Mouse (Mus musculus) kidney, adult 10 weeks (tissue): ENCODE measurements around the gene Zfp598. TPM values are rescaled to one million over a fixed set of nuclear protein-coding genes. Genes with fewer than 3 reads are reported as not detected.

Experiments used
- polyA plus RNA-seq: library from polyadenylated mRNA; stranded (reverse); fragments of 350-450 nt; fragmentation: Illumina TruSeq; extraction: RNeasy Lipid Tissue Mini Kit (QIAGEN cat#74804); gene quantifications from one replicate; pipeline ENCODE4 v1.2.3, GENCODE M21; 2014; ENCODE audit warnings: low read depth, low replicate concordance

The Zfp598 gene
- polyA plus RNA-seq: 1.0 TPM

DNA sequence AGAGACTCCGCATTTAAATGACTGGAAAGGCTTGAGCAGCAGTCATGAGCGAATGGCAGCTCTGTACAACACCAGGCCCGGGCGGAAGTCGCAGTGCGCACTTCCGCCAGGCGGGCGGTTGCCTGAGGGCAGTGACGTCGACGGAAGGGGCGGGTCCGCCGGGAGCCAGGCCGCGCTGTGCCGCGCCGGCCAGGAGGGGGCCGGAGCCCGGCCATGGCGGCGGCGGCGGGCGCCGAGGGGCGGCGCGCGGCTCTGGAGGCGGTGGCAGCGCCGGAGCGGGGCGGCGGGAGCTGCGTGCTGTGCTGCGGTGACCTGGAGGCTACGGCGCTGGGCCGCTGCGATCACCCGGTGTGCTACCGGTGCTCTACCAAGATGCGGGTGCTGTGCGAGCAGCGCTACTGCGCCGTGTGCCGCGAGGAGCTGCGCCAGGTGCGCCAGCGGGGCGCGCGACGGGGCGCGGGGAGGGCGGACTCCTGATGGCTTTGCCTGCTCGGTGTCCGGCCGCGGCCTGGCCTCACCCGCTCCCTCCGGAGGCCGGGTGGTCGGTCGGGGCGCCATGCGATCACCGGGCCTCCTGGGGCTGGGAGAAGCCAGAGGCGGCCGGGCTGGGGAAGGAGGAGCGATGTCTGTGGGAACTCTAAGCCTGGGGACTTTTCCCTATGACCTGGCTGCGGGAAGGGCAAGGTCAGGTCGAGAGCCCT is at the start of gene Zfp598:
Gene Zfp598 (plus strand): TSS at position 143 of the 701 bp plus-strand sequence.

GRCm38 (mm10) chr17:24632167-24632812 is 37.2 kb upstream of the Zfp598 start, which contains the start of the genes Tsc2 and Nthl1:
Tsc2 (minus strand) TSS chr17:24632630.
Nthl1 (plus strand) TSS chr17:24632680.

GRCm38 (mm10) chr17:24650070-24650616 is 19.3 kb upstream of the Zfp598 start, which contains the start of gene Slc9a3r2:
Slc9a3r2 (minus strand) TSS chr17:24650327.

GRCm38 (mm10) chr17:24658017-24658758 is 11.3 kb upstream of the Zfp598 start, which contains the start of gene Npw:
Npw (minus strand) TSS chr17:24658457.

DNA sequence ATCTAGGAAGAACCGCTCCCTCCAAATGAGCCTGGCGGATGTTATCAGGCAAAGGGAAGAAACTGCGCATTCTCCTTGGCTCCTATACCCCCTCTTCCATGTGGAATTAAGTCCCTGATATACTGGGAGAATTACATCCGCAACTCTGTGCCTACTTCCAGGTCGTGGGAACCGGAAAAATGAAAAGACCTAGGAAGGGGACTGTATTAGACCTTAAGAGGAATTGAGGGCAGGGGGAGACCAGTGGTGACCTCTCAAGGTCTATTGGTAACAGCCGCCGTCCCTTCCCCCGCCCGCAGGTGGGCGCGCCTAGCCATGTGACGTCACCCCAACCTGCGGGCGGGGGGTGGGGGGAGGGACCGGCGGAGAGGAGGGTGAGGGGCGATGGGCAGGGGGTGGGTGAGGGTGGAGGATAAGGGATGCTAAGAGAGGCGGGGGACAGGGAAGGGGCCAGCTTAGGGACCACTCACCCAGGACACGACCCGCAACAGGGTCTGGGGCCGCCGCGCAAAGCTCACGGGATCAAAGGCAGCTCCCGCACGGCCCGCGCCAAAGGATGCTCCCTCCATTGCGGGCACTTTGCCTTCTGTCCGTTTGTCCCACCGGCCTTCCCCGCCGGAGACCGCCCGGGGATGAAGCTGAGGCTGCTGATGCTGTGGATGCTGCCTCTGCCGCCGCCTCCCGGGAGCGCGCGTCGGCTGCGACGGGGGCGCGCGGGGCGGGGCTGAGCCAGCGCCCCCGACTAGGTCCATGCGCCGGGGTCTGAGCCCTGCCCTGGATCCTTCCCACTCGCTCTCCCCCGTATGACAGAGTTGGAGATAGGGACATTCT is 20.0 kb downstream of the Zfp598 start, which contains the start of gene Syngr3:
Gene Syngr3 (minus strand): TSS at position 705 of the 831 bp plus-strand sequence.

GRCm38 (mm10) chr17:24696011-24696697 is 26.7 kb downstream of the Zfp598 start, which contains the start of the genes Gfer and Noxo1:
Gfer (minus strand) TSS chr17:24696156.
Noxo1 (plus strand) TSS chr17:24696234.

DNA sequence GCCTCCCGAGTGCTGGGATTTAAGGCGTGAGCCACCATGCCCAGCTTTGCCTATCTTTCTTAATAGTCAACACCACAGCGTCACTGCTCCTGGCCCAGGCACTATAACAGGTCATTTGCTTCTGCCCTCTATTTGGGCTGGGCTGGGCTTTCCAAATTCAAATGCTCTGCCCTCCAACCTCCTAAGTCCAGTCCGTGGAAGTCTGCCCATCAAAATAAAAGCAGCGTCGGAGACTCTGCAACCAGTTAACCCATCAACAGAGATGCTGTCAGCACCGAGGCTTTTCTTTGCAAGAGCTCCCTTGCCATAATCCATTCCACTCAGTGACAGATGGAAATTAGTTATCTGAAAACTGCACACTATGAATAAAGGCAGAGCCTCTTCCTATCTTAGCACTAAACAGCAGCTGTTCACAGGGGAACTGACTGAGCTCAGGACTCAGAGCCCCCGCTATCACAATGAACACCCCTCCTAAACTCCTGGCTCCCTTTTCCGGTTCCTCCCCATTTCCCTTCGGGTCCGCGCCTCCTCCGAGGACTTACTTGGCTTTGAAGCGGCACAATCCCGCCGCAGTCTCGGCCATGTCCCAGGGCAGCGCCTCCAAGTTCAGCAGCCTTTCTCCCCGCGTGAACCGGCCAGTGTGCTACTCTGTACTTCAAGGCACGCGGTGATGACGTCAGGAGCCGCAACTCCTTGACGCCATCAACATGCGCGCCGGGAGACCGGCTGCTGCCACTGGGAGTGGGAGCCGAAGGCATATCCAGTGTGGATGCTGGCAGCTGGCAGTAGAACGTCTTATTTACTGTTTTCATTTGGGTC is 37.7 kb downstream of the Zfp598 start, which contains the start of gene Tbl3:
Gene Tbl3 (minus strand): TSS at position 679 of the 819 bp plus-strand sequence.

GRCm38 (mm10) chr17:24717943-24718342 is 48.5 kb downstream of the Zfp598 start, which contains the start of the genes Rnf151 and Rps2:
Rnf151 (minus strand) TSS chr17:24718063.
Rps2 (plus strand) TSS chr17:24718116.

DNA sequence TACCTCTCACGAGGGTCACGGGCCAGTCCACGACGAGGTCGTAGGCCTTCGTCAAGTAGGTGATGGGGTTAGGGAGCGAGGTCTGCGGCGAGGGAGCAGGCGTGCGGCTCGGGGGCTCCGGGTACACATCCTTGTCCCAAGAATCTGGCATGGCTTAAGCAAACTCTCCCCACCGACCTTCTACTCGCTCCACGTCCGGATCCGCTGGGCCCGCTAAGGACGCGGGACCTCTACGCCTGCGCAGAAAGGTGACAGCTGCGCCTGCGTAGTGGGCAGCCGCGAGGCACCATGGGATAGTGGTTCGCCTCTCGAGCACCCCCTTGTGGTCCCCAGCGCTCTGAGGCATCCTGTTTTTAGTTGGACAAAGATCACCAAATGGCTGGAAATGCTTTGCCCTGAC is 54.7 kb downstream of the Zfp598 start, which contains the start of gene Ndufb10:
Gene Ndufb10 (minus strand): TSS at position 295 of the 400 bp plus-strand sequence.

GRCm38 (mm10) chr17:24727618-24728017 is 58.1 kb downstream of the Zfp598 start, which contains the start of gene Rpl3l:
Rpl3l (plus strand) TSS chr17:24727820.

Other genes with a start within 250 kb of the Zfp598 start
- gene Eci1, start 243.0 kb upstream of the Zfp598 start, polyA plus RNA-seq: 43.3 TPM
- 0.57 TPM for gene Dnase1l2, start 226.6 kb upstream of the Zfp598 start, polyA plus RNA-seq
- gene E4f1, start 199.4 kb upstream of the Zfp598 start, polyA plus RNA-seq: 0.40 TPM
- gene Pgp, start 199.3 kb upstream of the Zfp598 start, polyA plus RNA-seq: 14.7 TPM
- gene Bricd5, start 195.8 kb upstream of the Zfp598 start, polyA plus RNA-seq: not detected
- 2.4 TPM for gene Mlst8, start 190.6 kb upstream of the Zfp598 start, polyA plus RNA-seq
- not detected for gene Caskin1, start 181.1 kb upstream of the Zfp598 start, polyA plus RNA-seq
- 1.9 TPM for gene Traf7, start 141.7 kb upstream of the Zfp598 start, polyA plus RNA-seq
- gene Rab26, start 135.5 kb upstream of the Zfp598 start, polyA plus RNA-seq: not detected
- 4.7 TPM for gene Pkd1, start 119.9 kb upstream of the Zfp598 start, polyA plus RNA-seq
- 11.8 TPM for gene Tsc2, start 37.1 kb upstream of the Zfp598 start, polyA plus RNA-seq
- gene Nthl1, start 37.0 kb upstream of the Zfp598 start, polyA plus RNA-seq: 0.28 TPM
- 11.1 TPM for gene Slc9a3r2, start 19.4 kb upstream of the Zfp598 start, polyA plus RNA-seq
- gene Npw, start 11.2 kb upstream of the Zfp598 start, polyA plus RNA-seq: not detected
- gene Syngr3, start 20.3 kb downstream of the Zfp598 start, polyA plus RNA-seq: 0.32 TPM
- gene Gfer, start 26.5 kb downstream of the Zfp598 start, polyA plus RNA-seq: 9.9 TPM
- gene Noxo1, start 26.5 kb downstream of the Zfp598 start, polyA plus RNA-seq: 1.4 TPM
- not detected for gene Tbl3, start 38.0 kb downstream of the Zfp598 start, polyA plus RNA-seq
- not detected for gene Rnf151, start 48.4 kb downstream of the Zfp598 start, polyA plus RNA-seq
- gene Rps2, start 48.4 kb downstream of the Zfp598 start, polyA plus RNA-seq: 425 TPM
- 205 TPM for gene Ndufb10, start 54.8 kb downstream of the Zfp598 start, polyA plus RNA-seq
- not detected for gene Rpl3l, start 58.1 kb downstream of the Zfp598 start, polyA plus RNA-seq
- gene Msrb1, start 67.0 kb downstream of the Zfp598 start, polyA plus RNA-seq: 5.7 TPM
- not detected for gene Hs3st6, start 83.3 kb downstream of the Zfp598 start, polyA plus RNA-seq
- gene Meiob, start 134.6 kb downstream of the Zfp598 start, polyA plus RNA-seq: 0.44 TPM
- gene Hagh, start 170.5 kb downstream of the Zfp598 start, polyA plus RNA-seq: 52.5 TPM
- gene Fahd1, start 180.7 kb downstream of the Zfp598 start, polyA plus RNA-seq: 332 TPM
- 0.77 TPM for gene Igfals, start 196.3 kb downstream of the Zfp598 start, polyA plus RNA-seq
- gene Nubp2, start 216.7 kb downstream of the Zfp598 start, polyA plus RNA-seq: 4.9 TPM
- gene Spsb3, start 217.0 kb downstream of the Zfp598 start, polyA plus RNA-seq: 0.61 TPM
- 1.6 TPM for gene Eme2, start 225.4 kb downstream of the Zfp598 start, polyA plus RNA-seq
- gene Mrps34, start 225.4 kb downstream of the Zfp598 start, polyA plus RNA-seq: 1.1 TPM
- gene Nme3, start 226.8 kb downstream of the Zfp598 start, polyA plus RNA-seq: 3.3 TPM